Mouse (Mus musculus) cerebellum, adult 2 months (tissue): ENCODE data around the gene Cntrl.

Source experiments
- CTCF ChIP-seq: fragments of 200-500 bp; IDR thresholded peaks from 2 replicates; pipeline ENCODE4 v1.5.1; 2011; ENCODE audit warnings: low read depth, mild to moderate bottlenecking, control low read depth, low read length, moderate library complexity, borderline replicate concordance; ENCODE audit not compliant: insufficient read depth
- POLR2A ChIP-seq: fragments of 200-500 bp; IDR thresholded peaks from 2 replicates; pipeline ENCODE4 v1.6.1; 2011; ENCODE audit warnings: low read length, control low read depth, borderline replicate concordance; ENCODE audit not compliant: insufficient read depth

- TF ChIP-seq POLR2A (no peak), CTCF (no peak)
These were observed 60.2 kb downstream of the Cntrl start for GRCm38 (mm10) chr2:35169452-35169851.
